Mouse (Mus musculus): ENCODE results near the gene Hist1h2af.
"Not testable (repeated sequence)": the region's sequence is repeated elsewhere in the genome, so short reads cannot be mapped to it uniquely, and the experiment has no call there.

Gene Hist1h2af

DNA sequence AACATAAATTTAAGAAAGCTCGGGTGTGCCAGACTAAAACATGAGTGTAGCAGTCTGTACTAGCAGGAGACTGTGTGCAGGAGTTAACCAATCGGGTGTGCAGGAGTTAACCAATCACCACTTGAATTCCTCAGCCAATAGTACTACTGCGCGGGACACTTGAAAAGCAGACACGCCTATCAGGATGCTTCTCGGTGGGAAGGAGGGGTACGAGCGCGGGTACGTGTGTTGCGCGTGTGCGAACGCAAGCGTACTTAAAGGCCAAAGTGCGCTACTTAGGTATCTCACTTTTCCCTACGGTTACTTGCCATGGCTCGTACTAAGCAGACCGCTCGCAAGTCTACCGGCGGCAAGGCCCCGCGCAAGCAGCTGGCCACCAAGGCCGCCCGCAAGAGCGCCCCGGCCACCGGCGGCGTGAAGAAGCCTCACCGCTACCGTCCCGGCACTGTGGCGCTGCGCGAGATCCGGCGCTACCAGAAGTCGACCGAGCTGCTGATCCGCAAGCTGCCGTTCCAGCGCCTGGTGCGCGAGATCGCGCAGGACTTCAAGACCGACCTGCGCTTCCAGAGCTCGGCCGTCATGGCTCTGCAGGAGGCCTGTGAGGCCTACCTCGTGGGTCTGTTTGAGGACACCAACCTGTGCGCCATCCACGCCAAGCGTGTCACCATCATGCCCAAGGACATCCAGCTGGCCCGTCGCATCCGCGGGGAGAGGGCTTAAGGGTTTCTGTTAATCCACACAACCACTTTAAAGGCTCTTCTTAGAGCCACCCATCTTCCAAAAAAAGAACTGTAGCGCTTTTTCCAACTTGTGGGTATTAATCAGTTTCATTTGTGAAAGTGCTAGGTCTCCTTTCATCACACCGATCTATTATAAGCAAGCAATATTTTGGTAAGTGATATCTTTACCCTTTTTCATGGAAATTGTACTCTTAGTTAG lies 1.7 kb downstream of the Hist1h2af start, which contains the start of gene Hist1h3g:
Gene Hist1h3g (plus strand): TSS at position 286 of the 939 bp plus-strand sequence.
- DNase-seq (ENCODE audit: low spot score): not testable (repeated sequence)

DNA sequence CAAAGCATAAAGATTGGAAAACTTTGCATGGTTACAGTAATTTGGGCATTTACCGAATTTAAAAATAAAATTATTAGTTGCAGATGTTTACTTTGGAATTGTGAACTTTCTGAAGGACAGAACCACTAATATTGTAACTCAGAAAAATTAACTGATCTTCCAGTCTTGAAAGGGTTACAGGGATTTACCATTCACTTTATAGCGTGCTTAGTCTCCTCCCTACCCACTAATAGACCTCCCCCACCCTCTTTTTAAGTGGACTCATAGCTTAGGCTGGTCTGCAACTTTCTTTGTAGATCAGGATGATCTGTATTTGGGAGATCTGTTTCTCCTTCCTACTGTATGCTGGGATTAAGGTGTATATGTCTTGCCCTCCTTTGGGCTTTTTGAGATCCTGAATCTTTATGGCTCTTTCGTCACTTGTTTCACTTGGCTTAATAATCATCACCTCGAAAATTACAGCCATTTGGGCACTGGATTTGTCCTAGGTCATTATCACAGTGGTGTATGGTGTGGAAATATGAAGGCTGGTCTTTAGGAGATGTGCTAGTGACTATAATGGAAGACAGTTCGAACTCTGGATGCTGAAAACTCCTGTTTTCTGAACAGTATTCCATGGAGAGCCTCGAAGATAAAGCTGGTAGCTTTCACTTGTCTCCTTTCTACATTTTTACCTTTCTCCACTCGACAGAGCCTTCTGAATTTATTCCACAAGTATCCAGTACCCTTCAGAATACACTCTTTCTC lies 2.5 kb downstream of the Hist1h2af start:
- DNase-seq (ENCODE audit: low spot score): no peak

DNA sequence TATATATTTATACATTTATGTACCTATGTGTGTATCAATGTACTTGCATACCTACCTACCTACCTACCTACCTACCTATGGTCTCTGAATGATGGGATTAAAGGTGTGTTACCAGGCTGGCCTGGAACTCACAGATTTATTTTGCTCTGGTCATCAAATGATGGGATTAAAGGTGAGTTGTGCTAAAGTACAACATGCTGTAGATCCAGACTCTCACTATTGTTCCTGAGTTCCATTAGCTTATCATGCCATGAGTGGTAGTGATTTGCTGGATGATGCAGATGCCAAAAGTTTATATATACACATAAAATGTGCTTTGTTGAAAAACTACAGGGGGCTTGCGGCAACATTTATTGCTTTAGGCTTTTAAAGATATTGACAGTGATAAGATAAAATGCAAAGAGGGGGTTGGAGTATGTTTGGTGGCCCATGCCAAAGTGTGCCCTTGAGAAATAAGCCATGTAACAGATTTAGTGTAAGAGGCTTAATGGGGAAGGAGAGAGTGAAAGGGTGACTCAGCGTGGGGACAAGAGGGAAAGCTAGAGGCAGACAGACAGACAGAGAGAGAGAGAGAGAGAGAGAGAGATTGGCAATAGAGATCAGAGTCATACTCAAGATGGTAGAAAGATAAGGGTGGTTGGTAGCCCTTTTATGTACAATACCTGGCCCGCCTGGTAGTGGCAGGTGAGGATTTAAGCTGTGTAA lies 3.5 kb downstream of the Hist1h2af start:
- DNase-seq (ENCODE audit: low spot score): no peak

DNA sequence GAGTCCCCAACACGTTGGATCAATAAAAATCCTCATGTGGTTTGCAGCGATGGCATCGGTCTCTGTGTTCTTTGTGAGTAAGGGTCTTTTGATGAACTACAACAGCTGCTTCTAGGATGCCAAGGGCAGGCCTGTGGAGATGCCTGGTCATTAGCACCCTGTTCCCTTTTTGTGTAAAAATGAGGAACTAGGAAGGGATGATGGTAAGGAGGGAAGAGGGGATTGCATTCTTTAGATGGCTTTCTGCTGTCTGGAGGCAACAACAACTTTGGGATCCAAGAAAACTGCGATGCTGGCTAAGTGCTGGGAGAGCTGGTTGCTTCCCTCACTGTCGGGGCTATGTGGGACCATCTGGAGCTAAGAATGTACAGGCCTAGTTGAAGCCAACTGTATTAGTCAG lies 4.5 kb downstream of the Hist1h2af start:
- DNase-seq (ENCODE audit: low spot score): no peak

DNA sequence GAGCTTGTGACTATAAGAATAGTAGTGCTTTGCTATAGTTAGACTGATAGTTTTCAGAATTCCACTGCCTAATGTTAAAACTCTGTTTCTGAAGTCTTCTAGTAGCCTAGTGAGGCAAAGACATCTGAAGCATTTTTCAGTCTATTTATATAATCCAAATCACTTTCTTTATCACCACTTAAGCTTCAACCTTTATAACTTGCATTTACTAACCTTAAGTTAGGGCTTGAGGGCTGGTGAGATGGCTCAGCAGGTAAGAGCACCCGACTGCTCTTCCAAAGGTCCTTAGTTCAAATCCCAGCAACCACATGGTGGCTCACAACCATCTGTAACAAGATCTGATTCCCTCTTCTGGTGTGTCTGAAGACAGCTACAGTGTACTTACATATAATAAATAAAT lies 6.1 kb downstream of the Hist1h2af start:
- DNase-seq (ENCODE audit: low spot score): not testable (repeated sequence)

DNA sequence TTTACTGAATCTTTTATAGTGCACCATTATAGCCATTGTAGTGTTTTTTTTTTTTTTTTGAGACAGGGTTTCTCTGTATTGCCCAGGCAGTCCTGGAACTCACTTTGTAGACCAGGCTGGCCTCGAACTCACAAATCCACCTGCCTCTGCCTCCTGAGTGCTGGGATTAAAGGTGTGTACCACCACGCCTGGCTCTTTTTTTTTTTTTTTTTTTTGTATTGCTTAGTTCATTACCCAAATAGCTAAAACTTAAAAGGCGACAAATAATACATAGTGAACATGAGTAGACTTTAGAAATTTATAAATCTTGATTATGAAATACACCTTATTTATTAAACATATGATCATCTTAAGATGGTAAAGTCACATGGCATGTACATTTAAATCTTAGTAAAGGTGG lies 7.8 kb downstream of the Hist1h2af start:
- no peak for DNase-seq (ENCODE audit: low spot score)

DNA sequence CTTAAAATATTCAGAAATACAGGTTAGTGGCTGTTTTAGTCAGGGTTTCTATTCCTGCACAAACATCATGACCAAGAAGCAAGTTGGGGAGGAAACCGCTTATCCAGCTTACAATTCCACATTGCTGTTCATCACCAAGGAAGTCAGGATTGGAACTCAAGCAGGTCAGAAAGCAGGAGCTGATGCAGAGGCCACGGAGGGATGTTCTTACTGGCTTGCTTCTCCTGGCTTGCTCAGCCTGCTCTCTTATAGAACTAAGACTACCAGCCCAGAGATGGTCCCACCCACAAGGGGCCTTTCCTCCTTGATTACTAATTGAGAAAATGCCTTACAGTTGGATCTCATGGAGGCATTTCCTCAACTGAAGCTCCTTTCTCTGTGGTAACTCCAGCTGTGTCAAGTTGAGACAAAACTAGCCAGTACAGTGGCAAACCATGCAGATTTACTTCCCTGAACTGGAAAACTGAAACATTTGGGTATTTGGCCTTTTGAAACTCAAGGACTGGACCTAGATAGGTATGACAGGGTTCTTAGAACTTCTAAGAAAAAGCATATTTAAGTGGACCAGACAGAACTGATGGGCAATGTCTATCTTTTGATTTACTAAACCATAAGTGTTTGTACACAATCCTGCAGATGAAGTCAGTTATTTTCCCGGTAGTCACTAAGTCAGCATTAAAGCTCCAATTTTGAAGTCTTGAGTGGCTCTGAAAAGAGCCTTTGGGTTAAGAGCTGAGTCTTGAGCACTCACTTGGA lies 8.7 kb downstream of the Hist1h2af start:
- not testable (repeated sequence) for DNase-seq (ENCODE audit: low spot score)

DNA sequence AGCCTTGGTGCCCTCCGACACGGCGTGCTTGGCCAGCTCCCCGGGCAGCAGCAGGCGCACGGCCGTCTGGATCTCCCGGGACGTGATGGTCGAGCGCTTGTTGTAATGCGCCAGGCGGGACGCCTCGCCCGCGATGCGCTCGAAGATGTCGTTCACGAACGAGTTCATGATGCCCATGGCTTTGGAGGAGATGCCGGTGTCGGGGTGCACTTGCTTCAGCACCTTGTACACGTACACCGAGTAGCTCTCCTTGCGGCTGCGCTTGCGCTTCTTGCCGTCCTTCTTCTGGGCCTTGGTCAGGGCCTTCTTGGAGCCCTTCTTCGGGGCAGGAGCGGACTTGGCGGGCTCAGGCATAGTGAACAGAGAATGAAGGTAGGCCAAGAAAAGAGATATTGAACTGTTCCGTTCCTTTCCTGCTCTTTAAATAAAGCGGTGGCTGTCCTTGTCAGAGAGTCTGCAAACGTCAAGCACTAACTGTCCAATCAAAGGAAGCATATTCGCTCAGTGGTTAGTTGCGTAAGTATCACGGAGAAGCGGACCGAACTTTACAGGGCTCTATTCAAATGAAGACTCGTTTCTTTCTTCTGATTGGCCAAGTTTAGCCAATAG lies 9.4 kb downstream of the Hist1h2af start, which contains the start of gene Hist1h2bh:
Gene Hist1h2bh (minus strand): TSS at position 394 of the 609 bp plus-strand sequence.
- DNase-seq (ENCODE audit: low spot score): not testable (repeated sequence)

DNA sequence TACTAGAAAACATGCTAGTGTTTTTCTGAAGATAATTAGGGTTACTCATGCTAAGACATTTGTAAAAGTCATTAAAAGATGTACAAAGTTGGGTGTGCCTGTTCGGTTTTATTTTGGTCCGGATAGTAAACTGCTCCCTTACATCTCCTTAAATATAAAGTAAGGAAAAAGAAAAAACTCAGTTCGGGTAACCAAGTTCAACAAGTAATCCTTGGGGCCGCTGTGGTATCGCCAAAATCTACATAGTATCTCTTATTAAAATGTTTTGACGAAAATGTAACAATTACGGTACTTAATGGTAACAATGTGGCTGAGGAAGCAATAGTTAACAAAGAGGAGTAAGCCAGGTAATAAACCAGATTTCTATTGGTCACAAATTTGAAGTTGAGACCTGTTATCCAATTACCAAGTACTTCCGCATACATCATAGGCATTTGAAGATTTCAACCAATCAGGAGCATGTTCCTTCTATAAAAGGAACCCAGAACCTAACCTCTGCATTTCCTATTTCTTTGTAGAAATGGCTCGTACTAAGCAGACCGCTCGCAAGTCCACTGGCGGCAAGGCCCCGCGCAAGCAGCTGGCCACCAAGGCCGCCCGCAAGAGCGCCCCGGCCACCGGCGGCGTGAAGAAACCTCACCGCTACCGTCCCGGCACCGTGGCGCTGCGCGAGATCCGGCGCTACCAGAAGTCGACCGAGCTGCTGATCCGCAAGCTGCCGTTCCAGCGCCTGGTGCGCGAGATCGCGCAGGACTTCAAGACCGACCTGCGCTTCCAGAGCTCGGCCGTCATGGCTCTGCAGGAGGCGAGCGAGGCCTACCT lies 10.5 kb downstream of the Hist1h2af start, which contains the start of gene Hist1h3f:
Gene Hist1h3f (plus strand): TSS at position 88 of the 822 bp plus-strand sequence.
- no peak for DNase-seq (ENCODE audit: low spot score)

DNA sequence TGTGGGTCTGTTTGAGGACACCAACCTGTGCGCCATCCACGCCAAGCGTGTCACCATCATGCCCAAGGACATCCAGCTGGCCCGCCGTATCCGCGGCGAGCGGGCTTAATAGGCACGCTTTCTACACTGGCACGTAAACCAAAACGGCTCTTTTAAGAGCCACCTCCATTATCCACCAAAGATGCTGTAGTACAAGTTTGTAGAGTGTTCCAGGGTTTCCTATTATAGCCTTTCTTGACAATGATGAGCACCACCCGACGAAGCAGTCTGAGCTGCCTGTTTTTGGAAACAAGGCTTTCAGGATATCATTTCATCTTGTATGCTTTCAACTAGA lies 11.0 kb downstream of the Hist1h2af start:
- DNase-seq (ENCODE audit: low spot score): not testable (repeated sequence)

DNA sequence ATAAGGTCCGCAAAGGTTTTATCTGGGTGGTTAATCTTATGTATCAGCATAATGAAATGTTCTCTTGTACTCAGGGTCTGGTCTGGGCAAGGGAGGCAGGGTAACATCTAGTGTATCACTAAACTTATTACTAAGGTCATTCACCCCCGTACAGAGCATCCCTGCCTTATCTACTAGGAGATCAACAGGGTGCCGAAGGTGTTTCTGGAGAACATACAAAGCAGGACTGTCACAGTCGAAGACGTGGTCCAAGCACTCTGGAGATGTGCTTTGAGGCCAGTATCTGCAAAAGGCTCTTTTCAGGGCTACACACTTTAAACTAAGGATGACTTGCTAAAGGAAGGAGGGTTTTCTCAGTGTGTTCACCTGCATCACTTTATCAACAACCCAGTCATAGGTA lies 13.0 kb downstream of the Hist1h2af start:
- DNase-seq (ENCODE audit: low spot score): no peak

DNA sequence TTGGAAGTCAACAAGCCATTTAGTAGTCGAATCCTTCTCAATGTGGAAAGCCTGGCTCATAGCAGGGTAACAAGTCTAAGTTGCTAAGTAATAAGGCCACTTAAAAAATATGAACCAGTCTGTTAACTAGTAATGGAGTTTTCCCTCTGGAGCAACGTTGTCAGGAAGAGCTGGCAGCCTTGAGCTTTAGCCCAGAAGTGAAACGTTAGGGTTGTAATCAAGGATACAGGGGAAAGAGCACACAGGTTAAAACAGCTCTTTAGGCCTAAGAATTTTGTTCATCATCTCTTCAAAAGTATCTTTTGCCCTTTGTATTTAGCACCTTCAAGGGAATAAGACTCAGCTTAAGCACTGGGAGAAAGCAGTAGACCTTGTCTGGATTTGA lies 17.0 kb downstream of the Hist1h2af start:
- no peak for DNase-seq (ENCODE audit: low spot score)

DNA sequence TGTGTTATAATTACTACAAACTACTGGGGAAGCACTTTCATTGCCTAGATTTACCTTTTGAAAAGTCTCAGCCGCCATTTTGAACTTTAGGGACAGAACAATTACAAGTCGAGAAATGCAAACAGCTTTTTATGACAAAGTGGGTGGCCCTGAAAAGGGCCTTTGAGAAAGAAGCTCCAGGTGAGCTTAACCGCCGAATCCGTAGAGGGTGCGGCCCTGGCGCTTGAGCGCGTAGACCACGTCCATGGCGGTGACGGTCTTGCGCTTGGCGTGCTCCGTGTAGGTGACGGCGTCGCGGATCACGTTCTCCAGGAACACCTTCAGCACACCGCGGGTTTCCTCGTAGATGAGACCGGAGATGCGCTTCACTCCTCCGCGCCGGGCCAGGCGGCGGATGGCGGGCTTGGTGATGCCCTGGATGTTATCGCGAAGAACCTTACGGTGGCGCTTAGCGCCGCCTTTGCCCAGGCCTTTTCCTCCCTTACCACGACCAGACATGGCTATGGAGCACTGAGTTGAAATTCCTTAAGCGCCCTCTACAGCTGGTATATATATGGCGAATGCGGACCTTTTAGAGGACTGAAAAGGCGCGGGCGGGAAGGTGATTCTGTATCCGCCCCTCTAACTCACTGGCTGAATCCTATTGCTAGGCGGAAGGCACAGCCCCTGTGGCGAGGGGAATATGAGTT lies 17.6 kb downstream of the Hist1h2af start, which contains the start of gene Hist1h4f:
Gene Hist1h4f (minus strand): TSS at position 503 of the 689 bp plus-strand sequence.
- DNase-seq (ENCODE audit: low spot score): not testable (repeated sequence)

DNA sequence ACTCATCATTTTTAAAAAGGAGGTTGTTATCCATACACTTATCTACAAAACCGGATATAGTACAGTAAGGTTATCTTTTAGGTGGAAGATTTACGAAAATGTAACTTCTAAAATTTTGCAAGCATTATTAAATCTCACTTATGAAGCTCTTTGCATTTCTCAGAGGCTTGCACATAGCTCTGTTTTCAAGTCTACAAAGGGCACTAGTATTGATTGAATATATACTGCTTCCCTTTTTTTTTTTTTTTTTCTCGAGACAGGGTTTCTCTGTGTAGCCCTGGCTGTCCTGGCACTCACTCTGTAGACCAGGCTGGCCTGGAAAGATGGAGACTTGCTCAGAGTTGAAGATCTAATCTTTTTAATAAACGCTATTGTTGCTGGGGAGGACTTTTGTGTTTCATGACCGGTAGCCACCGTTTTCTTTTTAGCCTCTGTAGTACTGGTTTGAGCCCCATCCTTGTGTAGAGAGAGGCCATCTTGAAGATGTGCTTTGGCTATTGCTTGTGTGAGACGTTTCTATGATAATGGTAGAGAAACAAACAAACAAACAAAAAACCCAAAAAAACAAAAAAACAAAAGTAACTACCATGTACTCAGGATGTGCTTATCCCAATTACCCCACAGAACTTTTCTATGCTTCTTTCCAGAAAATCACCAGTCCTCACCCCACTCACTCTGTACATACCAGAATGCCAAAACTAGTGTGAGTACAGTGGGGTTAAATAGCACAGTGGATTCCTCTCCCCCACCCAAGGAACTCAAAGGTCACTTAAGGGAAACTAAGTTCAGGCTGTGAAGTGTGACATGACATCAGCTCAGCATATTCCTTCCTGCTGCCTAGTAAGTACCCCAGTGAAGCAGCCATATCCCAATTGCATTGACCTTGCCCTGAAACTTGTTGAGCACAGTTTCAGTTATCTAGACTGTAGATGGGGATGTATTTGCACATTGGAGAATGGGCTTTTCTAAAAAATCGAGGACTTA lies 18.5 kb downstream of the Hist1h2af start:
- DNase-seq (ENCODE audit: low spot score): no peak

DNA sequence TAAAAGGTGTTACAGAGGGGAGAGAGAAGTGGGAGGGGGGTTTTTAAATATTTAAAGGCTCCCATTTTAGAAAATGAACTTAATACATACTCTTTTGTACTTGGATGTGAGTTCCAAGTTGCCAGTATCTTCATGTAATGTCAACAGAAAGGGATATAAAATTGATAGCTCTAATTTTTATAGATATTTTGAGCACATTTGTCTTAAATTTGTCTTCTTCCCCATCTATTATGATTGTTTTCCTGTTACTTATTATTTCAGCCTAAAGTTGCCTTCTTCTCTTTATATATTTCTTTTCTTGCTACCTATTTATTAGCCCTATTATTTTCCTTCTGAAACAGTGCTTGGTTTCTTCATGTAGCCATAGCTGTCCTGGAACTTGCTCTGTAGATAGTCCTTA lies 19.3 kb downstream of the Hist1h2af start, which contains the start of gene Hist1h1d:
Gene Hist1h1d (plus strand): TSS at position 301 of the 400 bp plus-strand sequence.
- DNase-seq (ENCODE audit: low spot score): no peak

DNA sequence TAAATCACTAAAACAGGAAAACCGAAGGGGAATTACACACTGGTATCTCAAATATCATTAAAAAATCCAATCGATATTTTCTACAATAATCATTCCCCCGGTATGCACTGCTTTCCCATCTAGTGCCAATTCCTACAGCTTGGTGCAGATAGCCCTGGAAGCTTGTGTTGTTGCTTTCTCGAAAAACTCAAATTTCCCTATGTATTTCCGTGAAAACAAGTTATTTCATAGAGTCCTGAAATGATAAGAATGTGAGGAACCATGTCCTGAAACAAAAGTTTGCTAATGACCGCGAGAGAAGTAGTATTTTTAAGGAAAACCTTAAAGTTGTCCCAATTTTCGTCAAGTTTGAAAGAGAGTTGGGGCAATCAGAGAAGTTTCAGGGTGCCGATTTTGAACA lies 20.7 kb downstream of the Hist1h2af start:
- no peak for DNase-seq (ENCODE audit: low spot score)

DNA sequence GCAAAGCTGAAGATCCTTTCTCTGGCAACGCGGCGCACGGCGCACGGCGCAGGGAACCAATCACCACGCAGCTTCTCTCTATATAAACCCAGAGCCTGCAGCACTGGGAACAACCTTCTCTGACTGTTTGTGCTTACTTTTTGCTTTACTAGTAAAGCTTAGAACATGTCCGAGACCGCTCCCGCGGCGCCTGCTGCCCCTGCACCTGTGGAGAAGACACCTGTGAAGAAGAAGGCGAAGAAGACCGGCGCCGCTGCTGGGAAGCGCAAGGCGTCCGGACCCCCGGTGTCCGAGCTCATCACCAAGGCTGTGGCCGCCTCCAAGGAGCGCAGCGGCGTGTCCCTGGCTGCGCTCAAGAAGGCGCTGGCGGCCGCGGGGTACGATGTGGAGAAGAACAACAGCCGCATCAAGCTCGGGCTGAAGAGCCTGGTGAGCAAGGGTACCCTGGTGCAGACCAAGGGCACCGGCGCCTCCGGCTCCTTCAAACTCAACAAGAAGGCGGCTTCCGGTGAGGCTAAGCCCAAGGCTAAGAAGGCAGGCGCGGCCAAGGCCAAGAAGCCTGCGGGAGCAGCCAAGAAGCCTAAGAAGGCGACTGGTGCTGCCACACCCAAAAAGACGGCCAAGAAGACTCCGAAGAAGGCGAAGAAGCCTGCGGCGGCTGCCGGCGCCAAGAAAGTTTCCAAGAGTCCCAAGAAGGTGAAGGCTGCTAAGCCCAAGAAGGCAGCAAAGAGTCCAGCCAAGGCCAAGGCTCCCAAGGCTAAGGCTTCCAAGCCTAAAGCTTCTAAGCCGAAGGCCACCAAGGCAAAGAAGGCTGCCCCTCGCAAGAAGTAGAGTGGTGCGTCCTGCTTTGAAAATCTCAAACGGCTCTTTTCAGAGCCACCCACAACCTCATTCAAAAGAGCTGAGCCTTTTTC lies 21.5 kb downstream of the Hist1h2af start:
- no peak for DNase-seq (ENCODE audit: low spot score)
